Comparison of ENCODE assay signal across 18 mouse cellular contexts in genomic region chr19:47440435-47440803, GRCm38 (mm10). TPM values are rescaled to one million over a fixed set of nuclear protein-coding genes. Genes with fewer than 3 reads are reported as not detected.
DNase-seq lines count a peak whose midpoint lies in the region; ATAC-seq and TF ChIP-seq lines count a peak whose summit lies in the region.
"Had no signal": no experiment of that assay in that cellular context is flagged by ENCODE, and none has a peak within 500 bp of the region (broad histone marks: within the 10 kb centered on the region; RNA-seq: fewer than 3 reads in every experiment).

No protein-coding gene starts in this region.

- no peak overlapping the region for H3K9ac ChIP-seq in forebrain, embryonic 14.5 days (ENCODE audit: low read length)
- H3K9ac ChIP-seq: forebrain, embryonic 13.5 days; heart, embryonic 15.5 days; hindbrain, embryonic 13.5 days; intestine, embryonic 15.5 days had no signal

- no peaks in the 10 kb centered on the region for H3K9me3 ChIP-seq in forebrain, embryonic 14.5 days (replicated peaks; ENCODE audit: control insufficient read depth, low read length)
- H3K9me3 ChIP-seq: forebrain, embryonic 13.5 days; heart, embryonic 15.5 days; hindbrain, embryonic 13.5 days; intestine, embryonic 15.5 days had no signal

- ATAC-seq in common myeloid progenitor, adult 5-6 weeks (replicated peaks; ENCODE audit: low read depth, poor library complexity, severe bottlenecking), result 0 out of 2 replicates have a peak, but pooled peaks have one; percentile 30
- ATAC-seq in forebrain, embryonic 14.5 days, result no peak
- ATAC-seq: forebrain, embryonic 13.5 days; intestine, embryonic 15.5 days had no signal

- TF ChIP-seq CTCF in spleen, adult 2 months (IDR thresholded peaks at IDR 0.05; ENCODE audit: extremely low read depth, insufficient read depth, insufficient read length, insufficient replicate concordance), result no peak

- peaks cover 37% of the 10 kb centered on the region; the same call in 1 of the 2 replicates for H3K4me1 ChIP-seq in spleen, adult 2 months (ENCODE audit: control insufficient read depth, insufficient read depth, insufficient read length)
- H3K4me1 ChIP-seq in forebrain, embryonic 14.5 days (ENCODE audit: control insufficient read depth, insufficient read depth, low read length), result peaks cover 9% of the 10 kb centered on the region; the same call in 1 of the 2 replicates

- H3K4me2 ChIP-seq in forebrain, embryonic 14.5 days (ENCODE audit: low read length), result no peak overlapping the region
- H3K4me2 ChIP-seq: forebrain, embryonic 13.5 days; heart, embryonic 11.5 days; heart, embryonic 15.5 days; hindbrain, embryonic 13.5 days; intestine, embryonic 15.5 days had no signal

- H3K27me3 ChIP-seq in spleen, adult 2 months (ENCODE audit: control insufficient read depth, insufficient read depth, low read length), result no peaks in the 10 kb centered on the region
- H3K27me3 ChIP-seq in forebrain, embryonic 14.5 days (replicated peaks; ENCODE audit: control insufficient read depth, insufficient read depth, low read length), result no peaks in the 10 kb centered on the region
- H3K27me3 ChIP-seq: forebrain, embryonic 13.5 days; heart, embryonic 15.5 days; hindbrain, embryonic 13.5 days; intestine, embryonic 15.5 days had no signal

- DNase-seq in spleen, adult 2 months (ENCODE audit: low read depth in 1 of 2, low spot score in 2 of 2), result no peak
- DNase-seq in spleen, postnatal 4 days (ENCODE audit: low spot score in 2 of 2), result no peak
- no peak for DNase-seq in thymus, postnatal 10 days (ENCODE audit: low spot score in 2 of 2)
- DNase-seq in forebrain, embryonic 14.5 days (ENCODE audit: low spot score), result no peak
- DNase-seq: adrenal gland, adult 2 months; cerebellum, adult 11 months; cerebellum, adult 8-10 months; cerebellum, postnatal 14 days; gastrocnemius, postnatal 10 days; heart, adult 2 months; heart, postnatal 14 days had no signal

- no peak for TF ChIP-seq POLR2A in spleen, adult 2 months (IDR thresholded peaks at IDR 0.05; ENCODE audit: low read depth, low read length)

- peaks cover 49% of the 10 kb centered on the region for H3K79me2 ChIP-seq in macrophage (ENCODE audit: inconsistent target)

- H3K27ac ChIP-seq in spleen, adult 2 months (ENCODE audit: insufficient read depth, low read length), result peak overlapping the region; percentile 88
- peak overlapping the region; percentile 82 for H3K27ac ChIP-seq in macrophage
- no peak overlapping the region for H3K27ac ChIP-seq in forebrain, embryonic 14.5 days (ENCODE audit: low read depth, low read length)
- H3K27ac ChIP-seq: forebrain, embryonic 13.5 days; heart, embryonic 15.5 days; hindbrain, embryonic 13.5 days; intestine, embryonic 15.5 days had no signal

- no peaks in the 10 kb centered on the region for H3K36me3 ChIP-seq in spleen, adult 2 months (ENCODE audit: control insufficient read depth, insufficient read depth, low read length)
- no peaks in the 10 kb centered on the region for H3K36me3 ChIP-seq in macrophage (ENCODE audit: inconsistent target)
- H3K36me3 ChIP-seq in forebrain, embryonic 14.5 days (ENCODE audit: control insufficient read depth, insufficient read depth, low read length), result no peaks in the 10 kb centered on the region
- H3K36me3 ChIP-seq: heart, embryonic 15.5 days; hindbrain, embryonic 13.5 days; intestine, embryonic 15.5 days had no signal

- H3K4me3 ChIP-seq in spleen, adult 2 months (ENCODE audit: extremely low read depth, insufficient read depth, insufficient read length), result peak overlapping the region; percentile 20; the same call in 1 of the 2 replicates
- H3K4me3 ChIP-seq in macrophage (ENCODE audit: inconsistent target), result no peak overlapping the region
- no peak overlapping the region for H3K4me3 ChIP-seq in forebrain, embryonic 14.5 days (ENCODE audit: low read depth, low read length)
- H3K4me3 ChIP-seq: forebrain, embryonic 13.5 days; heart, adult 2 months; heart, embryonic 15.5 days; hindbrain, embryonic 13.5 days; intestine, embryonic 15.5 days had no signal

- WGBS in spleen, adult 2 months, result 79% methylated on average over 7 of the region's 7 CpGs
- 84% methylated on average over 7 of the region's 7 CpGs for WGBS in macrophage (ENCODE audit: missing documents)
- WGBS in forebrain, embryonic 14.5 days, result 93% methylated on average over 7 of the region's 7 CpGs

RNA-seq across cellular contexts. Expression of gene Sh3pxd2a, which starts 23.8 kb away (rescaled TPM):
- polyA plus RNA-seq in spleen, adult 2 months (2012; rRNA removed), result 12.1 and 13.1 TPM in 2 replicates
- 1.6 and 2.1 TPM in 2 replicates for total RNA-seq in common myeloid progenitor, adult 5-6 weeks (2017)
- total RNA-seq in macrophage (2018; cell fraction: chromatin; rRNA removed), result 10 to 100 TPM; 10.9 to 28.2 (median 21.6) TPM
- total RNA-seq in macrophage (2018; cell fraction: cytosol; rRNA removed), result 10 to 100 TPM in 14 of 26 experiments, 1 to 10 TPM in 12; 6.1 to 17.3 (median 11.1) TPM
- 10 to 100 TPM in 25 of 26 experiments, 1 to 10 TPM in 1; 9.3 to 36.6 (median 16.3) TPM for total RNA-seq in macrophage (2018; cell fraction: nucleus; rRNA removed)
- 7.9 to 13.4 TPM (median 8.0 TPM) in 3 replicates for polyA plus RNA-seq in macrophage (2018)
- polyA plus RNA-seq in forebrain, embryonic 14.5 days (2014; fragmentation: Nextera tagmentation; extraction: Ambion mirVana), result 3.0 and 3.4 TPM in 2 replicates
